ENCODE assay signal across 19 mouse cellular contexts in the genomic region with DNA sequence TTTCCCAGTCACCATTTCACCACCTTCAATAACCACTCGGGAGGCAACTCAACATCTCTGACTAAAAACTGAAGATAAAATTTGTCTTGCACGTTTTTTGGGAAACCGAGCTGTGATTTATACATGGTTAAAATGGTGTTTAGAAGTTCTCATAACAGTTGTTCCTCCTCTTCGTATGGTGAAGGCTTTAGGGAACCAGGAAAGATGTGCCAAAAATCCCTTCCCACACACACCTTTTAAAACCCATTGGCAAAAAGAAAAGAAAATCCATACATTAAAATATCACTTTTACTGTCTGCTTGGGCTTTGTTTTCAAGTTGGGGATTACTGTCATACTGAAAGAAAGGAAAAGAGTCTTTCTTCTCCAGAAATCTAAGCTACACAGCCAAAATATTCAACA. TPM values are rescaled to one million over a fixed set of nuclear protein-coding genes. Genes with fewer than 3 reads are reported as not detected.
"Had no signal": no experiment of that assay in that cellular context is flagged by ENCODE, and none has a peak within 500 bp of the region (broad histone marks: within the 10 kb centered on the region; RNA-seq: fewer than 3 reads in every experiment).

No protein-coding gene starts in this region.

- H3K27ac ChIP-seq: midbrain, embryonic 10.5 days; midbrain, embryonic 12.5 days; neural tube, embryonic 13.5 days; neural tube, embryonic 15.5 days had no signal

- H3K4me1 ChIP-seq: midbrain, embryonic 10.5 days; midbrain, embryonic 12.5 days; neural tube, embryonic 13.5 days; neural tube, embryonic 15.5 days had no signal

- H3K27me3 ChIP-seq: midbrain, embryonic 12.5 days; neural tube, embryonic 13.5 days; neural tube, embryonic 15.5 days had no signal

- H3K36me3 ChIP-seq: midbrain, embryonic 10.5 days; midbrain, embryonic 12.5 days; neural tube, embryonic 13.5 days; neural tube, embryonic 15.5 days had no signal

- ATAC-seq: midbrain, embryonic 16.5 days had no signal

- H3K4me2 ChIP-seq: lung, embryonic 14.5 days; midbrain, embryonic 12.5 days; neural tube, embryonic 13.5 days; neural tube, embryonic 15.5 days had no signal

- H3K9ac ChIP-seq: lung, embryonic 14.5 days; midbrain, embryonic 12.5 days; neural tube, embryonic 13.5 days; neural tube, embryonic 15.5 days had no signal

- H3K4me3 ChIP-seq: midbrain, embryonic 10.5 days; midbrain, embryonic 12.5 days; myocyte; neural tube, embryonic 13.5 days; neural tube, embryonic 15.5 days had no signal

- DNase-seq: lung, embryonic 14.5 days; lung, postnatal 10 days; lung, postnatal 4 days; midbrain, embryonic 14.5 days; retina, postnatal 1 day; right cerebral cortex, adult 18-20 months; right cerebral cortex, postnatal 25 days; right cerebral cortex, postnatal 4 days; spleen, adult 18-20 months; thymus, adult 18-20 months; thymus, postnatal 14 days; thymus, postnatal 4 days had no signal

- H3K9me3 ChIP-seq: midbrain, embryonic 10.5 days; midbrain, embryonic 12.5 days; neural tube, embryonic 13.5 days; neural tube, embryonic 15.5 days had no signal

RNA-seq across cellular contexts. Expression of a gene that starts 12.2 kb away (rescaled TPM):
- total RNA-seq: megakaryocyte-erythroid progenitor cell, adult 5-6 weeks had no signal
